Mouse (Mus musculus): Measurements from ENCODE around the gene Mical2. TPM values are rescaled to one million over a fixed set of nuclear protein-coding genes. Genes with fewer than 3 reads are reported as not detected.

The Mical2 gene
- polyA plus RNA-seq, 1 experiment from 2014 or later = 105 TPM

DNA sequence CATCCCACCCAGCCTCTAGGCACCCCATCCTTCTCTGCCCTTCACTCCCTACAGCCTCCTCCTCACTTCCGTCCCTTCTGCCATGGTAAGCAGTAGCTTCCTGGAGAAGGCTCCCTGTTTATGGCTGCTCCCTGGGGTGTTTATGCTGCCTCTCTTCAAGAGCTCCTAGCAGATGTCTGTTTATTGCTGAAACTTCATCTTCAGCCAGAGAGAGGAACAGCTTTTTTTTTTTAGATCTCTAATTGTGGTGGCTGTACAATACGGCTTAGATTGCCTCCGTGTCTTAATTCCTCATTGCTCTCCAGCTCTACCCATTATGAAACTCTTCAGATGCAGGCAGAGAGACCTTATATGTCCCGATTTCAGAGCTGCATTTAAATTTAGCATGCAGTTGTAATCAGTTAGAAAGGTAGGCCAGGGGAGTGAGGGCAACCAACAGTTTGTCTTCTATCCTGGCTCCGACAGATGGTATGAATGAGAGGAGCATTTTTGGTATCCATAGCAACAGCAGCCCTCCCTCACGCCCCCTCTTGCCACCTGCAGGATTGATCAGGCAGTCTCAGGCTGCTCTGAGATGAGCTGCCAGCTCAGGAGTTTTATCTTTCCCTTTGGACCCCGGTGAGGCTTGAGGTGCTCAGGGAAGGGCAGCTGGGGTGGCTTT is 7.8 kb downstream of the Mical2 start:
- peak overlapping the region; percentile 74 for H3K9ac ChIP-seq
- ATAC-seq (ENCODE audit: extremely low read depth, insufficient number of reproducible peaks, low FRiP score, low TSS enrichment) = no peak
- peaks cover 96% of the 10 kb centered on the region for H3K4me1 ChIP-seq
- WGBS = 29% methylated on average over 7 of the region's 7 CpGs
- H3K27ac ChIP-seq (replicated peaks) = peak overlapping the region; percentile 73
- no peaks in the 10 kb centered on the region for H3K27me3 ChIP-seq (replicated peaks)
- peak overlapping the region; percentile 21 for H3K4me2 ChIP-seq
- H3K36me3 ChIP-seq = peaks cover 92% of the 10 kb centered on the region
- H3K4me3 ChIP-seq = no peak overlapping the region
- no peaks in the 10 kb centered on the region for H3K9me3 ChIP-seq

DNA sequence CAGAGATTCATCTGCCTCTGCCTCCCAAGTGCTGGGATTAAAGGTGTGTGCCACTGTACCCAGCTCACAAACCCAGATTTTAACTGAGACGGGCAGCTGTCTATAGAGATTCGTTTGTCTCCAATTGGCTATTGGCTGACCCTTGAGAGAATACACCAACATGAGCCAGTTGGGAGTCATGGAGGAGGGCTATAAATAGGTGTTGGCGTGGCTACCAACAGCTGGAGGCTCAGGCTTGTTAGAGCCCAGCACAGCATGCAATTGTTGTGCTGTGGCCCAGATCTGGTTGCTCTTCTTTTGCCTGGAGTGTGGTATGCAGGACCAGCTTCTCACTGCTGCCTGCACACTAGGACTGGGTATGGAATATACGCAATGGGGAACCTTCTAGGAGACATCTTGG is 8.8 kb downstream of the Mical2 start:
- no peak overlapping the region for H3K4me3 ChIP-seq

DNA sequence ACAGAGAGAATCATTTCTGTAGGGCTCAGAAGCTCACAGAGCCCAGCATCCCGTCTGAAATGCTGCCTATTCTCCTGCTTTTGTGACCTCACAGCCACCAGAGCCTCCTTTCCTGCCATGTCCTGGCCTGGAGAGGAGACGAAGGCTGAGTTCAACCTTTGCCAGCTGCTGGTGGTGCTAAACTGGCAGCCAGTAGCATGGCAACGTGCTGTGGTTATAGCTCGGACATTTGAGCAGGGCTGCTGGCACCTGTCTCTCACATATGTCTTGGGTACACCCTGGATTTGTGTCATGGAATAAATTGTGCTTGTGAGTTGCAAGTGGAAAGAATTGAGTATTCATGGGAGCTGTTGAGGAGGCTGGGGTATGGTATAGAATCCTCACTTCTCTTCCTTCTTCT is 9.8 kb downstream of the Mical2 start:
- WGBS = 68% methylated on average over 4 of the region's 4 CpGs
- Histone ChIP-seq H3K4me1 (peaks cover 98% of the 10 kb centered on the region), H3K36me3 (peaks cover 96% of the 10 kb centered on the region), H3K4me2 (no peak overlapping the region), H3K4me3 (no peak overlapping the region), H3K9me3 (no peaks in the 10 kb centered on the region), H3K27ac (replicated peaks) (peak overlapping the region; percentile 29), H3K9ac (no peak overlapping the region), H3K27me3 (replicated peaks) (no peaks in the 10 kb centered on the region)
- no peak for ATAC-seq (ENCODE audit: extremely low read depth, insufficient number of reproducible peaks, low FRiP score, low TSS enrichment)

More for the DNA sequence above, 8.8 kb downstream of the Mical2 start:
- H3K9ac ChIP-seq = 0 out of 2 replicates have a peak overlapping the region, but pooled peaks have one; percentile 74
- H3K36me3 ChIP-seq = peaks cover 92% of the 10 kb centered on the region
- WGBS = 50% methylated on average over 4 of the region's 4 CpGs
- H3K4me1 ChIP-seq = peaks cover 96% of the 10 kb centered on the region
- no peak for ATAC-seq (ENCODE audit: extremely low read depth, insufficient number of reproducible peaks, low FRiP score, low TSS enrichment)
- no peaks in the 10 kb centered on the region for H3K9me3 ChIP-seq
- H3K4me2 ChIP-seq = 0 out of 2 replicates have a peak overlapping the region, but pooled peaks have one; percentile 21
- no peaks in the 10 kb centered on the region for H3K27me3 ChIP-seq (replicated peaks)
- peak overlapping the region; percentile 73 for H3K27ac ChIP-seq (replicated peaks)

DNA sequence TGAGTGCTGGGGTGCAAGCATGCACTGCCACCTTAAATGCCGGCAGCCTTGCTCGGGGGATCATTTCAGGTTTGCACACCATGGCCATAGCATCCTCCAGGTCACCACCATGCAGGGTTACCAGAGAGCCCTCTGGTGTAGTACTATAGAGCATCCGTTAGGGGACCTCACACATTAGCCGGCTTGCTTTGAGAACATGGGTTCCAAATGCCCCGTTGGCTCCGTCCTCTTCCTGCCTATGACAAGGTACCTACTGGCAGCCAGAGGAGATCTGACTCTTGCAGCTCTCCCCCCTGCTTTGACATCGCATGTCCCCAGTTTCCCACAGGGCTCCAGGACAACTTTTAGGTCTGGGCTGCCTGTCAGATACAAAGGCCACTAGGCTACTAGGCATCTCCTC is 11.6 kb downstream of the Mical2 start:
- Histone ChIP-seq H3K4me2 (no peak overlapping the region), H3K4me3 (no peak overlapping the region), H3K36me3 (peaks cover 98% of the 10 kb centered on the region), H3K27me3 (replicated peaks) (no peaks in the 10 kb centered on the region), H3K9ac (no peak overlapping the region), H3K4me1 (peaks cover 98% of the 10 kb centered on the region), H3K27ac (replicated peaks) (peak overlapping the region; percentile 55), H3K9me3 (no peaks in the 10 kb centered on the region)
- ATAC-seq (ENCODE audit: extremely low read depth, insufficient number of reproducible peaks, low FRiP score, low TSS enrichment) = no peak
- WGBS = 80% methylated on average over 7 of the region's 7 CpGs

DNA sequence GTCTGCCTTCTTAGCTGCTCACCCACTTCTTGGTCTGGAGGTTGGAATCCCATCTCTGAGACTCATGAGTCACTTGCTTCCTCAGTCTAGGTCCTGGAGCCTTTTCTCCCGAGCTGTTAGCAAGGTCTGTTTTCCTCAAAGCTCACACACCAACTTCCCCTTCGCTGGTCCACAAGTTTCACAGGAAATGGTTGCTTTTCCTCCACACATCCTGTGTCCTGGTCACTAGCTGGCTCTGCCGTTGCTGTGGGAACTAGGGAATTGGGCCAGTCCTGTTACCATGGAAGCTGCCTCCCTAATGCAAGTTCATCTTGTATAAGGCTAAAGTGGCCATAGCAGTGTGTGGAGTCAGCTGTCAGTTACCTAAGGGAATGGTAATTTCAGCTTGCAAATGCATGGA is 12.2 kb downstream of the Mical2 start:
- peak overlapping the region; percentile 55 for H3K27ac ChIP-seq (replicated peaks)
- no peak overlapping the region for H3K4me2 ChIP-seq
- no peaks in the 10 kb centered on the region for H3K27me3 ChIP-seq (replicated peaks)
- H3K4me1 ChIP-seq = peaks cover 98% of the 10 kb centered on the region
- H3K36me3 ChIP-seq = peaks cover 98% of the 10 kb centered on the region
- H3K4me3 ChIP-seq = no peak overlapping the region
- H3K9ac ChIP-seq = 0 out of 2 replicates have a peak overlapping the region, but pooled peaks have one; percentile 29
- WGBS = 42% methylated on average over 3 of the region's 3 CpGs
- H3K9me3 ChIP-seq = no peaks in the 10 kb centered on the region
- no peak for ATAC-seq (ENCODE audit: extremely low read depth, insufficient number of reproducible peaks, low FRiP score, low TSS enrichment)

DNA sequence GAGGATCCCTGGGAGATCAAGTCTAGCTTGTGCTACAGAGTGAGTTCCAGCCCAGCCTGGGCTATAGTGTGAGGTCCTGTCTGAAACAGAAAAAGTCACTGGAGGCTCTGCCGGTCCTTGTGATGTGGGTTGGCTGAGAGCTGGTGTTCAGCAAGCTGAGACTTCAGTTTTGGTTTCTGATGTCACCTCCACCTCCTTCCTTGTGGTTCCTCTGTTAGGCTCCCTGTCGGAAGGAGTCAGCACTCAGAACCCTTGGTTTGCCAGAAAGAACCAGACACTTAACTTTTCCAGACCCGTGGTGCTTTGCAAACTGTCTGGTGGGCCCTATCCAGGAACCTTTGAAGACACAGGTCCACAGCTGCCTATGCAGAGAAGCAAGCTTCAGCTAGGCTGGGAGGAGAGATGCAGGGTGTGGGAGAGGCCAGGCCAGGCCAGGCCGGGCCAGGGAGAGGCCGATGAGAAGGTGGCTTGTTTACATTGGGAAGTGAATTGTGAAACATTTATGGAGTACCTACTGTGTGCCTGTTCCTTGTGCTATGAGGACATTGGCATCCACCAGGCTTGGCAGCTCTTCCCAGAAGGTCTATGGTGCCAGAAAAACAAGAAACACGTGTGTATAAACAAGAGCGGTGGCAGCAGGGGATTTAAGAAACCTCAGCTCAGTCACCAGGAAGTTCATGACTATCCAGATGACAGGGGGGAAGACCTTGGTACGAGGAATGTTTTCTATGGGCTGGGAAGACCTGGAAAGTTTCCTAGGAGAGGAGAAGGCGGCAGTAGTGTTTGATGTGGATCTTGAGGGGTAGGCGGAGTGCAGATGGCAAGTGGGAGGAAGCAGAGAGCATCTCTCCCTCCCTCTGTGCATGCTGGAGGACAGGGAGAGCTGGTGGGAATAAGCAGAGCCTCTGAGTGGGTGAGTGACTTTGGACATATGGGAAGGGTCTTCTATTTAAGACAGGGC is 13.4 kb downstream of the Mical2 start:
- no peaks in the 10 kb centered on the region for H3K9me3 ChIP-seq
- H3K4me2 ChIP-seq = no peak overlapping the region
- no peaks in the 10 kb centered on the region for H3K27me3 ChIP-seq (replicated peaks)
- ATAC-seq (ENCODE audit: extremely low read depth, insufficient number of reproducible peaks, low FRiP score, low TSS enrichment) = no peak
- no peak overlapping the region for H3K4me3 ChIP-seq
- 53% methylated on average over 10 of the region's 10 CpGs for WGBS
- peaks cover 91% of the 10 kb centered on the region for H3K36me3 ChIP-seq
- no peak overlapping the region; the same call in 1 of the 2 replicates for H3K9ac ChIP-seq
- peak overlapping the region; percentile 53 for H3K27ac ChIP-seq (replicated peaks)
- peaks cover 98% of the 10 kb centered on the region for H3K4me1 ChIP-seq

DNA sequence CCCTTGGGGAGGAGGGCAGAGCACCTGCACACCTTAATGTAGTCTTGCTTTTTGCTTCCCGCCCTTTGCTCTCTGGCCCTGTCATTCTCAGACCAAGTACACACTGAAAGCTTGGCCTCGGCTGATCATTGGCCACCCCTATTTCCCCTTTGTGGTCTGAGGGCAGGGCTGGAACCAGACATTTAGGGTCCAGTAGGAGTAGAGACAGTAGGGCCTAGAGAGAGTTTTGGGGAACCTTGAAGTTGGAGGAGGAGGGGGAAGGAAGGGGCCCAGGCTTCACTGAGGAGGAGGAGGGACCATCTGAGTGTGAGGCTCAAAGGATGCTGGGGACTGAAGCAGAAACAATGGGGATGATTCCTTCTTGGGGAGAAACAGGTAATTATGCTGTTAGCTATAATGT is 15.1 kb downstream of the Mical2 start:
- H3K4me3 ChIP-seq = no peak overlapping the region
- peaks cover 98% of the 10 kb centered on the region for H3K4me1 ChIP-seq
- no peak overlapping the region for H3K4me2 ChIP-seq
- H3K27ac ChIP-seq (replicated peaks) = peak overlapping the region; percentile 87
- no peaks in the 10 kb centered on the region for H3K9me3 ChIP-seq
- H3K9ac ChIP-seq = peak overlapping the region; percentile 6; the same call in 1 of the 2 replicates
- peaks cover 93% of the 10 kb centered on the region for H3K36me3 ChIP-seq
- ATAC-seq (ENCODE audit: extremely low read depth, insufficient number of reproducible peaks, low FRiP score, low TSS enrichment) = no peak
- 87% methylated on average over 2 of the region's 2 CpGs for WGBS
- no peaks in the 10 kb centered on the region for H3K27me3 ChIP-seq (replicated peaks)

DNA sequence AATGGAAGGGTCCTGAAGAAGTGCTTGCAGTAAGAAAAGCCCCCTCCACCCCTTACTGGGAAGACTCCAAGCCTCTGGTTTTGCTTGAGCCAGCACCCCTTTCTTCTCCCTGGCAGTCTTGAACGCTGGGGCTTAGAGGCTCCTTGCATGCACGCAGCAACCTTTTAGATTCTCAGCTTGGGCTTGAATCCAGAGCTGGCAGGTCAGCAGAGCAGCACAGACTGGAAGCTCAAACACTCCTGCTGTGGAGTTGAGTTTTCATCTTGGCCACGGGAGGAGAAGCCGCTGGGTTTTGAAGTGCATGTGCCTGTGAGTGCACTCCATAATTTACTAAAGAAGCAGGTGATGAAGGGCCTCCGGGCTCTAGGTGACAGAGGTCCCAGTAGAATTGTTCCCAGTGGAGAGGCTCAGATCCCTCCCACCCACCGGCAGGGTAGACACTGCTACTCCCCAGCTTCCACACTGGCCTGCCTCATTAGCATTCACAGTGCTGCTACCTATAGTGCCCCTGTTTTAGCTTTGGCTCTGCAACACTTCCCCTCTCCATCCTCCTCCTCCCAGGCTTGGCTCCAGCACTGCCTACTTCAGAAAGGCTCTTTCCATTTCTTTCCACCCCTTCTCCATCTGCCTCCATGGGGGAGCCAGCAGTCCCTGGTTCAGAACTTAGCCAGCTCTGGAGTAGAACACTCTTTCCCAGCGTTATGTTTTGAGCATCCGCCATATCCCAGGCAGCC is 15.7 kb downstream of the Mical2 start:
- Histone ChIP-seq H3K27me3 (replicated peaks) (no peaks in the 10 kb centered on the region), H3K4me3 (no peak overlapping the region), H3K9ac (peak overlapping the region; percentile 21; the same call in 1 of the 2 replicates), H3K9me3 (no peaks in the 10 kb centered on the region), H3K36me3 (peaks cover 93% of the 10 kb centered on the region), H3K27ac (replicated peaks) (peak overlapping the region; percentile 87), H3K4me1 (peaks cover 99% of the 10 kb centered on the region), H3K4me2 (no peak overlapping the region)
- no peak for ATAC-seq (ENCODE audit: extremely low read depth, insufficient number of reproducible peaks, low FRiP score, low TSS enrichment)
- 54% methylated on average over 8 of the region's 8 CpGs for WGBS

DNA sequence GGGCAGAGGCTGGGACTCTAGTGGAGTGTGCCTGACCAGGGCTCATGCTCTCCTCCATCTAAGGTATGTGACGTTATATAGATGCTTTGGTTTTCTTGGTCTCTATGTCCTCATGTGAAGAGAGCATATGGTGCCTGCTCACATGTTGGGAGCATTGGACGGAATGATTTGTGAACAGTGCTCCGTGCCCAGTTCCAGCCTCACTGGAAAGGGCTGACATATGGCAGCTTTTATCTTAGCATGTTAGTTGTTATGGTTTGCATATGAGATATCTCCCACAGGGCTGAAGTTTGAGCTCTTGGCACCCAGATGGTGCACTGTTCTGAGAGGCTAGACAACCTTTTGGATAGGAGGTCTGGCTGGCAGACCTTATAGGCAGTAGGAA is 16.3 kb downstream of the Mical2 start:
- peaks cover 93% of the 10 kb centered on the region for H3K36me3 ChIP-seq
- peaks cover 99% of the 10 kb centered on the region for H3K4me1 ChIP-seq
- H3K27me3 ChIP-seq (replicated peaks) = no peaks in the 10 kb centered on the region
- WGBS = 91% methylated on average over 3 of the region's 3 CpGs
- H3K27ac ChIP-seq (replicated peaks) = peak overlapping the region; percentile 87
- no peak for ATAC-seq (ENCODE audit: extremely low read depth, insufficient number of reproducible peaks, low FRiP score, low TSS enrichment)
- H3K9me3 ChIP-seq = no peaks in the 10 kb centered on the region
- no peak overlapping the region for H3K4me3 ChIP-seq
- no peak overlapping the region for H3K4me2 ChIP-seq
- H3K9ac ChIP-seq = no peak overlapping the region

DNA sequence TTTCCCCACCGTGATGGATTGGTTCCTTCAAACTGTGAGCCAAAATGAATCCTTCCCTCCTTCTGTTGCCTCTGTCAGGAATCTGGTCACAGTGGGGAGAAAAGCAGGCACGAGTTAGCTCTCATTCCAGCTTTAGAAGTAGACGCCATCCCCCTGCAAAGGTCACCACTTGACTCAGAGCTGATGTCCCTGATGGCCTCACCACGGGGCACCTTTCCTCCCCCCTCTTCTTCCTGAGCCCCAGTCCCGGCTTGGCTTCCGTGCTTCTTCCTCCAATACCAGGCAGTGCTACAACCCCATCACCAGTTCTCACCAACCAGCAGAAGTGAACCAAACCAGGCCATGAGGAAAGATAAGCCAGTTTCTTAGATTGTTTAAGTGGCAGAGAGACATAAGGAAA is 16.9 kb downstream of the Mical2 start:
- Histone ChIP-seq H3K9me3 (no peaks in the 10 kb centered on the region), H3K4me1 (peaks cover 99% of the 10 kb centered on the region), H3K4me2 (peak overlapping the region; percentile 46), H3K4me3 (no peak overlapping the region), H3K27ac (replicated peaks) (peak overlapping the region; percentile 87), H3K27me3 (replicated peaks) (no peaks in the 10 kb centered on the region), H3K36me3 (peaks cover 93% of the 10 kb centered on the region), H3K9ac (no peak overlapping the region; the same call in 1 of the 2 replicates)
- no peak for ATAC-seq (ENCODE audit: extremely low read depth, insufficient number of reproducible peaks, low FRiP score, low TSS enrichment)
- 46% methylated on average over 6 of the region's 6 CpGs for WGBS

DNA sequence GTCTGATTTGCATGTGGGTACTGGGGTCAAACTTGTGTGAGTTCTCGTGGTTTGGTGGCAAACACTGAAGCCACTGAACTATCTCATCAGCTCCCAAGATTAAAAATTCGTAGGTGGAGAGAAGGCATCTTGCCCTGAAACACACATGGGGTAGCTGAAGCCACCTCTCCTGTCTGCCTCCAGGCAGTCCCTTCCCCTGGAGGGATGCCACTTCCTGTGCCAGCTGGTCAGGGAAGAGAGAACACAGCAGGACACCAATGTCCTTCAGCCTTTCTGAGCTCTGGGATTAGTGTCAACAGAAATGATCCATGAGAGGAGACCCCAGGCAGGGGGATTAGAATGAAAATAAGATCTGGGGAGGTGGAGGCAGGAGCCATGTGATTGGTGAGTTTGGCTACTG is 18.4 kb downstream of the Mical2 start:
- Histone ChIP-seq H3K27me3 (replicated peaks) (no peaks in the 10 kb centered on the region), H3K36me3 (peaks cover 93% of the 10 kb centered on the region), H3K9ac (peak overlapping the region; percentile 57), H3K4me1 (peaks cover 96% of the 10 kb centered on the region), H3K4me3 (no peak overlapping the region), H3K9me3 (no peaks in the 10 kb centered on the region), H3K27ac (replicated peaks) (peak overlapping the region; percentile 87), H3K4me2 (peak overlapping the region; percentile 46)
- ATAC-seq (ENCODE audit: extremely low read depth, insufficient number of reproducible peaks, low FRiP score, low TSS enrichment) = no peak
- 45% methylated on average over 2 of the region's 2 CpGs for WGBS

All from heart, embryonic 13.5 days (tissue).